ENCODE assay signal across 9 mouse cellular contexts in genomic region chr10:95144414-95145130, GRCm38 (mm10).
A peak's percentile ranks its signal among the peaks of the same experiment; 100 is the strongest.
DNase-seq lines count a peak whose midpoint lies in the region; ATAC-seq lines count a peak whose summit lies in the region.
"Had no signal": no experiment of that assay in that cellular context is flagged by ENCODE, and none has a peak within 500 bp of the region (broad histone marks: within the 10 kb centered on the region; RNA-seq: fewer than 3 reads in every experiment).

No protein-coding gene starts in this region.

- no peak overlapping the region for H3K27ac ChIP-seq in kidney, embryonic 15.5 days
- H3K27ac ChIP-seq in forebrain, embryonic 12.5 days: 0 out of 2 replicates have a peak overlapping the region, but pooled peaks have one; percentile 65
- H3K27ac ChIP-seq in hindbrain, embryonic 11.5 days (ENCODE audit: low read depth, low read length): peak overlapping the region; percentile 39; the same call in 1 of the 2 replicates
- no peak overlapping the region for H3K27ac ChIP-seq in neural tube, embryonic 15.5 days (replicated peaks)

- H3K4me3 ChIP-seq in kidney, embryonic 15.5 days (replicated peaks): no peak overlapping the region
- H3K4me3 ChIP-seq in forebrain, embryonic 12.5 days (replicated peaks): no peak overlapping the region
- H3K4me3 ChIP-seq in hindbrain, embryonic 11.5 days (ENCODE audit: low read depth, low read length): no peak overlapping the region
- H3K4me3 ChIP-seq in neural tube, embryonic 15.5 days (replicated peaks): no peak overlapping the region
- H3K4me3 ChIP-seq: embryonic facial prominence, embryonic 15.5 days; myocyte had no signal

- no peaks in the 10 kb centered on the region for H3K9me3 ChIP-seq in kidney, embryonic 15.5 days (replicated peaks)
- H3K9me3 ChIP-seq in forebrain, embryonic 12.5 days: no peaks in the 10 kb centered on the region
- H3K9me3 ChIP-seq in hindbrain, embryonic 11.5 days (ENCODE audit: control insufficient read depth, low read length): no peaks in the 10 kb centered on the region
- no peaks in the 10 kb centered on the region for H3K9me3 ChIP-seq in neural tube, embryonic 15.5 days (replicated peaks)
- H3K9me3 ChIP-seq: embryonic facial prominence, embryonic 15.5 days had no signal

- no peak for ATAC-seq in kidney, embryonic 15.5 days (replicated peaks; ENCODE audit: low FRiP score)
- no peak for ATAC-seq in forebrain, embryonic 12.5 days (ENCODE audit: low FRiP score)
- ATAC-seq in hindbrain, embryonic 11.5 days (ENCODE audit: low FRiP score): no peak
- ATAC-seq in neural tube, embryonic 15.5 days (ENCODE audit: low FRiP score): no peak

- peak; percentile 9 for DNase-seq in kidney, postnatal 10 days
- peak; percentile 28 for DNase-seq in hindbrain, embryonic 11.5 days (ENCODE audit: low spot score)
- DNase-seq in retina, postnatal 1 day: no peak
- DNase-seq in thymus, postnatal 4 days: no peak

- H3K4me1 ChIP-seq in kidney, embryonic 15.5 days: peaks cover 48% of the 10 kb centered on the region
- H3K4me1 ChIP-seq in forebrain, embryonic 12.5 days: peaks cover 39% of the 10 kb centered on the region
- 0 out of 2 replicates have a peak, but pooled peaks cover 11% of the 10 kb centered on the region for H3K4me1 ChIP-seq in hindbrain, embryonic 11.5 days (replicated peaks; ENCODE audit: control insufficient read depth, insufficient read depth, low read length)
- H3K4me1 ChIP-seq in neural tube, embryonic 15.5 days: peaks cover 48% of the 10 kb centered on the region

- no peaks in the 10 kb centered on the region for H3K36me3 ChIP-seq in kidney, embryonic 15.5 days
- H3K36me3 ChIP-seq in forebrain, embryonic 12.5 days (replicated peaks): no peaks in the 10 kb centered on the region
- H3K36me3 ChIP-seq in hindbrain, embryonic 11.5 days (ENCODE audit: control insufficient read depth, insufficient read depth, low read length): no peaks in the 10 kb centered on the region
- H3K36me3 ChIP-seq in neural tube, embryonic 15.5 days: no peaks in the 10 kb centered on the region
- H3K36me3 ChIP-seq: embryonic facial prominence, embryonic 15.5 days had no signal

- H3K4me2 ChIP-seq in kidney, embryonic 15.5 days: no peak overlapping the region
- H3K4me2 ChIP-seq in forebrain, embryonic 12.5 days: no peak overlapping the region
- H3K4me2 ChIP-seq in hindbrain, embryonic 11.5 days (replicated peaks; ENCODE audit: low read depth, low read length): no peak overlapping the region
- H3K4me2 ChIP-seq in neural tube, embryonic 15.5 days: no peak overlapping the region
- H3K4me2 ChIP-seq: embryonic facial prominence, embryonic 15.5 days had no signal

- WGBS in kidney, embryonic 15.5 days: 46% methylated on average over 6 of the region's 6 CpGs
- 49% methylated on average over 6 of the region's 6 CpGs for WGBS in forebrain, embryonic 12.5 days
- WGBS in hindbrain, embryonic 11.5 days: 48% methylated on average over 6 of the region's 6 CpGs
- WGBS in neural tube, embryonic 15.5 days: 53% methylated on average over 6 of the region's 6 CpGs

- H3K9ac ChIP-seq in kidney, embryonic 15.5 days: no peak overlapping the region
- no peak overlapping the region for H3K9ac ChIP-seq in forebrain, embryonic 12.5 days
- H3K9ac ChIP-seq in hindbrain, embryonic 11.5 days (ENCODE audit: low read depth, low read length): no peak overlapping the region
- H3K9ac ChIP-seq in neural tube, embryonic 15.5 days (replicated peaks): 0 out of 2 replicates have a peak overlapping the region, but pooled peaks have one; percentile 21
- H3K9ac ChIP-seq: embryonic facial prominence, embryonic 15.5 days had no signal

- H3K27me3 ChIP-seq in kidney, embryonic 15.5 days: no peaks in the 10 kb centered on the region
- H3K27me3 ChIP-seq in forebrain, embryonic 12.5 days: no peaks in the 10 kb centered on the region
- no peaks in the 10 kb centered on the region for H3K27me3 ChIP-seq in hindbrain, embryonic 11.5 days (ENCODE audit: control insufficient read depth, insufficient read depth, low read length)
- H3K27me3 ChIP-seq in neural tube, embryonic 15.5 days (replicated peaks): no peaks in the 10 kb centered on the region
- H3K27me3 ChIP-seq: embryonic facial prominence, embryonic 15.5 days had no signal

Comparison
In these comparisons a context has a peak if more than half of its experiments do, and no peak if none do; other contexts are left out.
1. DNase-seq: peak in kidney, postnatal 10 days (single experiment) and hindbrain, embryonic 11.5 days (single experiment); none in retina, postnatal 1 day (single experiment) and thymus, postnatal 4 days (single experiment).
2. H3K27ac ChIP-seq: peak in forebrain, embryonic 12.5 days (single experiment) and hindbrain, embryonic 11.5 days (single experiment); none in kidney, embryonic 15.5 days (single experiment) and neural tube, embryonic 15.5 days (single experiment).